Mouse (Mus musculus) ES-E14 (cell line): ENCODE results near the gene 5730522E02Rik.

Experiments used
- CHD2 ChIP-seq: IDR thresholded peaks from 2 replicates; pipeline ENCODE4 v1.6.1; 2014; ENCODE audit warnings: mild to moderate bottlenecking, low read depth, low read length, inconsistent platforms
- MAFK ChIP-seq: IDR thresholded peaks from 2 replicates; pipeline ENCODE4 v1.6.1; 2014; ENCODE audit warnings: mild to moderate bottlenecking, low read depth, low read length, inconsistent platforms; ENCODE audit not compliant: insufficient read depth

GRCm38 (mm10) chr11:25926267-25926666 lies 284.3 kb downstream of the 5730522E02Rik start:
- TF ChIP-seq MAFK: no peak
- no peak for TF ChIP-seq CHD2
